Mouse (Mus musculus): ENCODE results near the gene Hnrnpa0.

GRCm38 (mm10) chr13:58112191-58112590 lies 16.2 kb downstream of the Hnrnpa0 start:
- no peak for TF ChIP-seq CTCF (IDR thresholded peaks at IDR 0.05; ENCODE audit: insufficient read depth, low read length)
- TF ChIP-seq POLR2A (IDR thresholded peaks at IDR 0.05; ENCODE audit: borderline replicate concordance, extremely low read depth, low read depth, low read length) = no peak

Measured in lung, adult 2 months (tissue).